ENCODE assay signal across 10 mouse cellular contexts in genomic region chr6:71631196-71631595, GRCm38 (mm10). TPM values are rescaled to one million over a fixed set of nuclear protein-coding genes. Genes with fewer than 3 reads are reported as not detected.
DNase-seq lines count a peak whose midpoint lies in the region; ATAC-seq and TF ChIP-seq lines count a peak whose summit lies in the region.
"Had no signal": no experiment of that assay in that cellular context is flagged by ENCODE, and none has a peak within 500 bp of the region (broad histone marks: within the 10 kb centered on the region; RNA-seq: fewer than 3 reads in every experiment).

No protein-coding gene starts in this region.

- H3K4me1 ChIP-seq in erythroblast, embryonic 14.5 days (ENCODE audit: control insufficient read depth): peaks cover 28% of the 10 kb centered on the region
- peaks cover 53% of the 10 kb centered on the region for H3K4me1 ChIP-seq in E14TG2a.4 (replicated peaks; ENCODE audit: low read depth, low read length)
- peaks cover 24% of the 10 kb centered on the region for H3K4me1 ChIP-seq in forebrain, embryonic 16.5 days (replicated peaks; ENCODE audit: control insufficient read depth, insufficient read depth, low read length)
- H3K4me1 ChIP-seq in liver, embryonic 15.5 days (replicated peaks): peaks cover 21% of the 10 kb centered on the region

- no peak for DNase-seq in c-Kit-positive CD71-positive TER-119-positive erythroid progenitor cells, embryonic 14.5 days (ENCODE audit: low spot score)
- DNase-seq in thymus, postnatal 10 days (ENCODE audit: low spot score in 2 of 2): no peak
- DNase-seq: gastrocnemius, postnatal 25 days; thymus, adult 2 months had no signal

- peaks cover 45% of the 10 kb centered on the region for H3K36me3 ChIP-seq in erythroblast, embryonic 14.5 days (ENCODE audit: control insufficient read depth)
- H3K36me3 ChIP-seq in E14TG2a.4 (ENCODE audit: insufficient read depth, low read length): peaks cover 55% of the 10 kb centered on the region
- peaks cover 17% of the 10 kb centered on the region for H3K36me3 ChIP-seq in forebrain, embryonic 16.5 days (ENCODE audit: control insufficient read depth, insufficient read depth)
- peaks cover 25% of the 10 kb centered on the region for H3K36me3 ChIP-seq in liver, embryonic 15.5 days (replicated peaks)

- no peak overlapping the region for H3K9ac ChIP-seq in forebrain, embryonic 16.5 days (replicated peaks; ENCODE audit: low read depth, low read length)
- H3K9ac ChIP-seq in liver, embryonic 15.5 days: 0 out of 2 replicates have a peak overlapping the region, but pooled peaks have one; percentile 12

- TF ChIP-seq CTCF in E14TG2a.4 (conservative IDR thresholded peaks at IDR 0.05; ENCODE audit: low read length): no peak

- H3K4me3 ChIP-seq in erythroblast, embryonic 14.5 days (replicated peaks): peak overlapping the region; percentile 95
- peak overlapping the region; percentile 91 for H3K4me3 ChIP-seq in E14TG2a.4 (replicated peaks; ENCODE audit: low read length)
- H3K4me3 ChIP-seq in forebrain, embryonic 16.5 days (replicated peaks; ENCODE audit: low read length): peak overlapping the region; percentile 89
- peak overlapping the region; percentile 90 for H3K4me3 ChIP-seq in liver, embryonic 15.5 days (replicated peaks)

- ATAC-seq in erythroblast, adult 5-6 weeks (replicated peaks; ENCODE audit: low FRiP score, poor library complexity, severe bottlenecking): no peak
- ATAC-seq in forebrain, embryonic 16.5 days: no peak
- no peak for ATAC-seq in liver, embryonic 15.5 days (ENCODE audit: insufficient read depth)
- ATAC-seq in megakaryocyte progenitor cell, adult 5-6 weeks (replicated peaks; ENCODE audit: poor library complexity): no peak

- WGBS in forebrain, embryonic 16.5 days: 12% methylated on average over 2 of the region's 2 CpGs
- 10% methylated on average over 2 of the region's 2 CpGs for WGBS in liver, embryonic 15.5 days (ENCODE audit: insufficient replicate concordance)

- H3K27ac ChIP-seq in forebrain, embryonic 16.5 days (ENCODE audit: low read length): no peak overlapping the region
- H3K27ac ChIP-seq in liver, embryonic 15.5 days (replicated peaks): no peak overlapping the region

- no peaks in the 10 kb centered on the region for H3K27me3 ChIP-seq in erythroblast, embryonic 14.5 days (ENCODE audit: control insufficient read depth)
- H3K27me3 ChIP-seq in E14TG2a.4 (ENCODE audit: insufficient read depth, low read length): no peaks in the 10 kb centered on the region
- H3K27me3 ChIP-seq in forebrain, embryonic 16.5 days (replicated peaks; ENCODE audit: control insufficient read depth, insufficient read depth, low read length): no peaks in the 10 kb centered on the region
- no peaks in the 10 kb centered on the region for H3K27me3 ChIP-seq in liver, embryonic 15.5 days

- H3K4me2 ChIP-seq in forebrain, embryonic 16.5 days (ENCODE audit: low read length): peak overlapping the region; percentile 70
- H3K4me2 ChIP-seq in liver, embryonic 15.5 days: peak overlapping the region; percentile 90

- no peaks in the 10 kb centered on the region for H3K9me3 ChIP-seq in erythroblast, embryonic 14.5 days (ENCODE audit: control insufficient read depth, low read length)
- H3K9me3 ChIP-seq in E14TG2a.4 (ENCODE audit: low read length): no peaks in the 10 kb centered on the region
- no peaks in the 10 kb centered on the region for H3K9me3 ChIP-seq in forebrain, embryonic 16.5 days (ENCODE audit: control insufficient read depth, low read length)
- no peaks in the 10 kb centered on the region for H3K9me3 ChIP-seq in liver, embryonic 15.5 days (replicated peaks)

RNA-seq across cellular contexts. Expression of gene Kdm3a, which starts 1.6 kb away (rescaled TPM):
- polyA plus RNA-seq in erythroblast, embryonic 14.5 days (2012): 0.45 and 0.69 TPM in 2 replicates
- 64.6 and 90.1 TPM in 2 replicates for total RNA-seq in erythroblast, adult 5-6 weeks (2015; ENCODE audit: low replicate concordance)
- total RNA-seq in erythroblast, adult 5-6 weeks (2017; ENCODE audit: low replicate concordance): 85.6 and 117 TPM in 2 replicates
- 60.1 and 67.5 TPM in 2 replicates for polyA plus RNA-seq in forebrain, embryonic 16.5 days (2015; fragmentation: Nextera tagmentation; extraction: Ambion mirVana)
- polyA plus RNA-seq in liver, embryonic 15.5 days (2015; fragmentation: Nextera tagmentation; extraction: Ambion mirVana): 14.7 and 15.1 TPM in 2 replicates
- total RNA-seq in megakaryocyte progenitor cell, adult 5-6 weeks (2015): 37.7 and 42.3 TPM in 2 replicates
- total RNA-seq in megakaryocyte progenitor cell, adult 5-6 weeks (2017): 31.8 and 38.7 TPM in 2 replicates
